Mouse (Mus musculus) cerebellum, adult 2 months (tissue): ENCODE data around the gene Ccdc187. TPM values are rescaled to one million over a fixed set of nuclear protein-coding genes. Genes with fewer than 3 reads are reported as not detected.

Experiments
- DNase-seq, 2 experiments: peaks; one replicate each; pipeline ENCODE4 v3.0.0; 2021
- H3K27ac ChIP-seq: fragments of 200-500 bp; 2 replicates; pipeline ENCODE4 v1.5.1; 2012; ENCODE audit warnings: low read length, control low read depth, inconsistent platforms; ENCODE audit not compliant: insufficient read depth
- H3K27me3 ChIP-seq: fragments of 200-500 bp; 2 replicates; pipeline ENCODE4 v1.6.1; 2012; ENCODE audit warnings: inconsistent platforms, mild to moderate bottlenecking, low read length, moderate library complexity; ENCODE audit not compliant: control insufficient read depth, insufficient read depth
- H3K4me1 ChIP-seq: fragments of 200-500 bp; 2 replicates; pipeline ENCODE4 v1.6.1; 2011; ENCODE audit warnings: low read length; ENCODE audit not compliant: control insufficient read depth, insufficient read depth
- H3K4me3 ChIP-seq: fragments of 200-500 bp; replicated peaks from 2 replicates; pipeline ENCODE3; 2011; ENCODE audit warnings: mild to moderate bottlenecking, low read depth, low read length, control low read depth; ENCODE audit not compliant: insufficient read depth
- CTCF ChIP-seq: fragments of 200-500 bp; IDR thresholded peaks from 2 replicates; pipeline ENCODE4 v1.5.1; 2011; ENCODE audit warnings: low read depth, mild to moderate bottlenecking, control low read depth, low read length, moderate library complexity, borderline replicate concordance; ENCODE audit not compliant: insufficient read depth
- POLR2A ChIP-seq: fragments of 200-500 bp; IDR thresholded peaks from 2 replicates; pipeline ENCODE4 v1.6.1; 2011; ENCODE audit warnings: low read length, control low read depth, borderline replicate concordance; ENCODE audit not compliant: insufficient read depth
- WGBS: fragments of 180-500 bp; shearing (Covaris S2); methylation state at CpG from one replicate; pipeline ENCODE4 v1.1.7; 2018; 5-methylcytosine and 5-hydroxymethylcytosine counted together
- polyA plus RNA-seq: library from polyadenylated mRNA; depleted of rRNA; stranded (reverse); fragments of >200 nt; gene quantifications from 2 replicates; pipeline ENCODE4 v1.2.3, GENCODE M21; 2012; rRNA removed

The Ccdc187 gene
- polyA plus RNA-seq, result 2.7 and 3.0 TPM in 2 replicates

GRCm38 (mm10) chr2:26294457-26294856 lies at the start of gene Ccdc187:
Gene Ccdc187, minus strand, starts transcription at chr2:26294557.
- WGBS, result 73% methylated on average over 2 of the region's 2 CpGs
- H3K4me1 ChIP-seq, result peaks cover 23% of the 10 kb centered on the region
- no peak within 1 kb of the TSS for H3K27ac ChIP-seq
- no peak for DNase-seq
- no peaks in the 10 kb centered on the region for H3K27me3 ChIP-seq
- TF ChIP-seq CTCF, result no peak
- TF ChIP-seq POLR2A, result no peak
- H3K4me3 ChIP-seq, result no peak within 1 kb of the TSS

- H3K27ac ChIP-seq, result peak overlapping the region; percentile 1; the same call in 1 of the 2 replicates
- TF ChIP-seq CTCF, result no peak
- TF ChIP-seq POLR2A, result no peak
- no peaks in the 10 kb centered on the region for H3K27me3 ChIP-seq
- no peak for DNase-seq
- 57% methylated on average over 11 of the region's 11 CpGs for WGBS
- H3K4me3 ChIP-seq, result no peak overlapping the region
- H3K4me1 ChIP-seq, result peaks cover 47% of the 10 kb centered on the region
These were observed 48.5 kb upstream of the Ccdc187 start for GRCm38 (mm10) chr2:26342609-26343490.

GRCm38 (mm10) chr2:26342044-26342443 lies 47.7 kb upstream of the Ccdc187 start:
- Histone ChIP-seq H3K4me3 (no peak overlapping the region), H3K27me3 (no peaks in the 10 kb centered on the region), H3K4me1 (peaks cover 47% of the 10 kb centered on the region), H3K27ac (peak overlapping the region; percentile 1; the same call in 1 of the 2 replicates)
- 15% methylated on average over 10 of the region's 10 CpGs for WGBS
- TF ChIP-seq CTCF, result no peak
- TF ChIP-seq POLR2A, result no peak
- peak; percentile 76 to 83 for DNase-seq

GRCm38 (mm10) chr2:26341510-26341981 lies 47.2 kb upstream of the Ccdc187 start:
- TF ChIP-seq POLR2A, result no peak
- TF ChIP-seq CTCF, result no peak
- peaks cover 47% of the 10 kb centered on the region for H3K4me1 ChIP-seq
- H3K4me3 ChIP-seq, result no peak overlapping the region
- no peaks in the 10 kb centered on the region for H3K27me3 ChIP-seq
- no peak for DNase-seq
- WGBS, result 97% methylated on average over 2 of the region's 2 CpGs
- peak overlapping the region; percentile 1 for H3K27ac ChIP-seq

- DNase-seq, result peak; percentile 61 to 69
- Histone ChIP-seq H3K4me3 (no peak overlapping the region), H3K4me1 (peaks cover 47% of the 10 kb centered on the region), H3K27me3 (no peaks in the 10 kb centered on the region), H3K27ac (peak overlapping the region; percentile 75)
- WGBS, result 21% methylated on average over 5 of the region's 5 CpGs
- TF ChIP-seq CTCF (no peak), POLR2A (no peak)
These were observed 44.8 kb upstream of the Ccdc187 start for GRCm38 (mm10) chr2:26339204-26339551.

GRCm38 (mm10) chr2:26338302-26339203 lies 44.2 kb upstream of the Ccdc187 start:
- H3K27ac ChIP-seq, result peak overlapping the region; percentile 75
- TF ChIP-seq CTCF (no peak), POLR2A (no peak)
- peaks cover 47% of the 10 kb centered on the region for H3K4me1 ChIP-seq
- DNase-seq, result peak; percentile 71 to 74
- H3K4me3 ChIP-seq, result no peak overlapping the region
- 17% methylated on average over 10 of the region's 13 CpGs for WGBS
- H3K27me3 ChIP-seq, result no peaks in the 10 kb centered on the region

- Histone ChIP-seq H3K4me3 (peak overlapping the region; percentile 30), H3K4me1 (peaks cover 4% of the 10 kb centered on the region), H3K27me3 (no peaks in the 10 kb centered on the region), H3K27ac (peak overlapping the region; percentile 83)
- no peak for DNase-seq
- TF ChIP-seq POLR2A (no peak), CTCF (no peak)
- WGBS, result 67% methylated on average over 6 of the region's 6 CpGs
These were observed 36.3 kb upstream of the Ccdc187 start for GRCm38 (mm10) chr2:26330702-26331101.
